In the genomic region with DNA sequence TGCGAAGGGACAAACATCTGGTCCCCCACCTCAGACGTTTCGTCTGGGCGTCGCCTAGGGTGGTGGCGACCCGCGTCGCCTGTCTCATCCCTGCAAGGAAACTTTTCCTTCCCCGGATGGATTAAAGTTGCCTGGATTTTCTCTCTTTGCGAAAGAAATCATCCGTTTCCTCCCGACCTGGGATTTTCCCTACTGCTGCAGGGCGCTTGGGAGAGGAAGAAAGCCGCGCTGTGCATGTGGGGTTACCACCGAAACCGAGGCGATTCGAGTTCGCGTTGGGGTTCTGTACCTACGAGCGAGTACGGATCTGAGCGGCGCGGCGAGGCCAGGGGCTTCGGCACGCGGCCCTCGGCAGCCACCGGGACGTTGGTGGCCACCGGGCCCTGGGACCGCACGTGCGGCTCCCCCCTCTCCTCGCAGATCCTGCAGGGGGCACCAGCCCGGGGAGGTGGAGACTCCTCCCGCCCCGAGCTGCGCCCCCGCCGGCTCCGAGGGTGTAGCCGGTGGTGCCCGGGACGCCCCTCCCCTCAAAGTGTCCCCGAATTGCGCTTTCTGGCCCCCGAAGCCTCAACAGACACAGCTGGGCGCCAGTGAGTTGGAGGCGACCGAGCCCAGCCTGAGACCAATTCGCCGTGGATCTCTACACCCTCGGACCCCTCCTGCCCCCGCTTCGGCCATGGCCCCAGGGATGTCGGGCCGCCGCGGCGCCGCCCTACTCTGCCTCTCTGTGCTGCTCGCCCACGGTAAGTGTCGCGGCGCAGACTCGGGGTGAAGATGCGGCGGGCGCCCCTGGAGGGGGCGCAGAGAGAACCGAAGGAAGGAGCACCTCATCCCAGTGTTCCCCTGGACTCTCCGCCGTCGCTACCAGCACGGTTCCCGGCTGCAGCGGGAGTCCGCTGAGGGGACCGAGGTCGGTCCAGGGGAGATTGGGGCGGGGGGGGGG, we compare ENCODE assay signal across 9 mouse cellular contexts. TPM values are rescaled to one million over a fixed set of nuclear protein-coding genes. Genes with fewer than 3 reads are reported as not detected.
DNase-seq lines count a peak whose midpoint lies in the region; ATAC-seq lines count a peak whose summit lies in the region.
"Had no signal": no experiment of that assay in that cellular context is flagged by ENCODE, and none has a peak within 500 bp of the region (broad histone marks: within the 10 kb centered on the region; RNA-seq: fewer than 3 reads in every experiment).

Gene Tmem132e, plus strand, starts transcription at position 530 of the 943 bp plus-strand sequence.

- peak within 1 kb of the TSS; percentile 69 for H3K4me3 ChIP-seq in hindbrain, embryonic 10.5 days
- H3K4me3 ChIP-seq in liver, embryonic 12.5 days, result peak within 1 kb of the TSS; percentile 43

- H3K36me3 ChIP-seq in hindbrain, embryonic 10.5 days, result no peaks in the 10 kb centered on the region
- no peaks in the 10 kb centered on the region for H3K36me3 ChIP-seq in liver, embryonic 12.5 days

- under 1% methylated on average over 88 of the region's 88 CpGs for WGBS in hindbrain, embryonic 10.5 days
- under 1% methylated on average over 88 of the region's 88 CpGs for WGBS in liver, embryonic 12.5 days (ENCODE audit: insufficient replicate concordance)

- peaks cover 49% of the 10 kb centered on the region for H3K4me1 ChIP-seq in hindbrain, embryonic 10.5 days (replicated peaks)
- 0 out of 2 replicates have a peak, but pooled peaks cover 5% of the 10 kb centered on the region for H3K4me1 ChIP-seq in liver, embryonic 12.5 days

- H3K9me3 ChIP-seq in hindbrain, embryonic 10.5 days, result no peaks in the 10 kb centered on the region
- H3K9me3 ChIP-seq in liver, embryonic 12.5 days (replicated peaks), result no peaks in the 10 kb centered on the region

- H3K4me2 ChIP-seq in liver, embryonic 12.5 days, result peak within 1 kb of the TSS; percentile 62

- ATAC-seq in liver, embryonic 12.5 days, result no peak

- H3K27me3 ChIP-seq in hindbrain, embryonic 10.5 days (ENCODE audit: insufficient read depth, poor library complexity, severe bottlenecking), result peaks cover 95% of the 10 kb centered on the region
- peaks cover 90% of the 10 kb centered on the region for H3K27me3 ChIP-seq in liver, embryonic 12.5 days (replicated peaks)

- H3K27ac ChIP-seq in hindbrain, embryonic 10.5 days, result peak within 1 kb of the TSS; percentile 81
- H3K27ac ChIP-seq in liver, embryonic 12.5 days, result no peak within 1 kb of the TSS

- H3K9ac ChIP-seq in liver, embryonic 12.5 days, result no peak within 1 kb of the TSS

- DNase-seq in heart, adult 11 months, result peak; percentile 90
- DNase-seq in heart, adult 8-10 months (ENCODE audit: low spot score), result no peak
- DNase-seq in ES-CJ7 (ENCODE audit: low read depth, low spot score), result peak; percentile 29
- DNase-seq in embryo, embryonic 11 days, result peak; percentile 68
- DNase-seq in hindbrain, embryonic 10.5 days (ENCODE audit: low spot score), result peak; percentile 64
- DNase-seq in spleen, postnatal 4 days (ENCODE audit: low spot score in 2 of 2), result peak; percentile 27 to 72
- DNase-seq in urinary bladder, adult 2 months (ENCODE audit: low spot score), result no peak

RNA-seq across cellular contexts. Expression of gene Tmem132e, which starts in this region (rescaled TPM):
- 1 to 10 TPM in 1 of 4 experiments, under 1 TPM in 3; 0.22 to 1.1 (median 0.46) TPM for total RNA-seq in heart, adult 8-10 months (2022)
- 1.4 and 1.7 TPM in 2 replicates for polyA plus RNA-seq in hindbrain, embryonic 10.5 days (2016; fragmentation: Nextera tagmentation; extraction: Ambion mirVana)
- 0.26 and 0.52 TPM in 2 replicates for polyA plus RNA-seq in liver, embryonic 12.5 days (2016; fragmentation: Nextera tagmentation; extraction: Ambion mirVana)
- polyA plus RNA-seq in urinary bladder, adult 2 months (2012; rRNA removed), result 1.8 TPM in 2 replicates
- total RNA-seq: CH12.LX had no signal

Comparison
In these comparisons a context has a peak if more than half of its experiments do, and no peak if none do; other contexts are left out.
1. DNase-seq: peak in heart, adult 11 months (single experiment), ES-CJ7 (single experiment), embryo, embryonic 11 days (single experiment), hindbrain, embryonic 10.5 days (single experiment) and spleen, postnatal 4 days (2 of 2); none in heart, adult 8-10 months (single experiment) and urinary bladder, adult 2 months (single experiment).